In the genomic region with DNA sequence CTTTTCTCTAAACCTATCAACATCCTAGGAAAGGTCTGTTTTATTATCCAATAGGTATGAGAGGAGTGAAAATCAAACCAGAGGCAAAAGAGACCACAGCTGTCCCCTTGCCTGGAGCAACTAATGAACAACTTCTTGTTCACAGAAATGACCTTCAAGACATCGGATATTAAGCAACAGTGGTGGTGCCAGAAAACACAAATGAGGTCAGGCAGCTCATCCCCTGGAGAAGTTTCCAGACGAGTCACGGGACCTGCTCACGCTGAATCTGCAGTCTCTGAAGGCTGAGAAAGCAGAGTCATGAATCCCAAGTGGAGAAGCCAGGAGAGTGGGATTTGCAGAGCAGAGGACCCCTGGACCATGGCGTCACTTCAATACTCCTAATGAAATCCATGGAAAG, we compare ENCODE assay signal across 14 mouse cellular contexts.
DNase-seq lines count a peak whose midpoint lies in the region; ATAC-seq lines count a peak whose summit lies in the region.
"Had no signal": no experiment of that assay in that cellular context is flagged by ENCODE, and none has a peak within 500 bp of the region (broad histone marks: within the 10 kb centered on the region; RNA-seq: fewer than 3 reads in every experiment).

No protein-coding gene starts in this region.

- ATAC-seq in monocyte, adult 5-6 weeks (replicated peaks; ENCODE audit: insufficient number of reproducible peaks, low FRiP score, low TSS enrichment, poor library complexity, severe bottlenecking), result no peak
- ATAC-seq: inflammation-experienced regulatory T-cells, adult 6 months; midbrain, embryonic 16.5 days had no signal

- peak; percentile 16 to 39 for DNase-seq in adrenal gland, adult (ENCODE audit: inconsistent age in 2 of 2, low spot score in 1 of 2)
- DNase-seq in adrenal gland, postnatal 14 days, result no peak
- peak; percentile 29 for DNase-seq in kidney, adult 18-20 months
- no peak for DNase-seq in kidney, postnatal 4 days
- peak; percentile 21 for DNase-seq in ovary, postnatal 36 days (ENCODE audit: low spot score)
- no peak for DNase-seq in ovary, postnatal 10 days (ENCODE audit: low spot score)
- DNase-seq in thymus, postnatal 0 days (ENCODE audit: low spot score), result no peak
- DNase-seq: cerebellum, adult 11 months; right cerebral cortex, adult 18-20 months; spleen, adult 18-20 months; thymus, postnatal 25 days had no signal

Comparison
In these comparisons a context has a peak if more than half of its experiments do, and no peak if none do; other contexts are left out.
1. DNase-seq: peak in adrenal gland, adult (2 of 2), kidney, adult 18-20 months (single experiment) and ovary, postnatal 36 days (single experiment); none in adrenal gland, postnatal 14 days (single experiment), kidney, postnatal 4 days (0 of 2), ovary, postnatal 10 days (single experiment) and thymus, postnatal 0 days (single experiment).